Mouse (Mus musculus) kidney, adult 2 months (tissue): ENCODE measurements around the gene Parp14.

Experiments used
- CTCF ChIP-seq: fragments of 200-500 bp; conservative IDR thresholded peaks from 2 replicates; pipeline ENCODE4 v1.5.1; 2011; ENCODE audit warnings: low read depth, mild to moderate bottlenecking, control low read depth, low read length, moderate library complexity, mixed read lengths; ENCODE audit not compliant: insufficient read depth, insufficient read length
- POLR2A ChIP-seq: fragments of 200-500 bp; IDR thresholded peaks from one replicate; pipeline ENCODE4 v1.6.1; 2011; ENCODE audit warnings: low read depth, low read length, control low read depth

GRCm38 (mm10) chr16:35806973-35807662, 64.2 kb downstream of the Parp14 start:
- TF ChIP-seq CTCF (no peak), POLR2A (no peak)
